Mouse (Mus musculus) mature B cell (primary cell): Measurements from ENCODE around the gene Pgm1.

Source experiments
- in situ Hi-C: fragments of 300-500 bp; cut with MboI; formaldehyde crosslinking; loops from 2 replicates; pipeline ENCODE4 v1.14.3; 2019

Pgm1 gene

GRCm38 (mm10) chr4:99957186-99957585 is 28.0 kb downstream of the Pgm1 start:
- in situ Hi-C loops: no loop called here

DNA sequence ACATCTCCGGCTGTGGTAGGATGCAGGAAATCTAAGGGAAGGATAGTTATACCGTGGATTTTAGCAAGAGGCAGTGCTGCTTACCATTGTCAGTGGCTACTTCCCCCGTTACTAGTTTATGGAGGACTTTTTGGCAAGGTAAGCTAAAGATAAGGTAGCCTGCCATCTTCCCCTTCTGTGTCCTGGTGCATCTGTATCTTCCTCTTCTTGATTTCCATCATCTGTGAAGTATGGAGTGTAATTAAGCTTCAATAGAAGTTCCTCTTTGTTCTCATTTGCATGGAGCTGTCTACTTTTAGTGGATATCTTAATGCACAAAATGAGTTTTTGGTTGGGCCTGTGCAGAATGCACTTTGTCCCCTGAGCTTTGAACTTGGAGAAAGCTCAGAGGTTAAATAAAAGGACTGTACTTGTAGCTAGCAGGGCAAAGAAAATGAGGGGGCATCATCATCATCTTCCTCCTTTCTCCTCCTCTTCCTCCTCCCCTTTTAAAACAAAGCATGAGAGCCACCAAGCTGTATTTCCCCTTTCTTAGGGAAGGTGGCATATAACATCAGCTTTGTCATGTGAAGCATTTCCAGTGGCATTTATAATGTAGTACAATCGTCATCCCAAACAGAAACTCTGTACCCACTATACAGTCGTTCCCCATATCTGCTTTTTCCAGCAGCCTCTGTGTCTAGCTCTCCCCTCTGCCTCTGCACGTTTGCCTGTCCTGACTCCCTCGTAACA is 29.0 kb downstream of the Pgm1 start:
- in situ Hi-C loops: no loop called here

- in situ Hi-C loops: no loop called here
These were observed 30.1 kb downstream of the Pgm1 start for GRCm38 (mm10) chr4:99959308-99959707.

GRCm38 (mm10) chr4:99966555-99966954 is 37.3 kb downstream of the Pgm1 start:
- in situ Hi-C loops: no loop called here

DNA sequence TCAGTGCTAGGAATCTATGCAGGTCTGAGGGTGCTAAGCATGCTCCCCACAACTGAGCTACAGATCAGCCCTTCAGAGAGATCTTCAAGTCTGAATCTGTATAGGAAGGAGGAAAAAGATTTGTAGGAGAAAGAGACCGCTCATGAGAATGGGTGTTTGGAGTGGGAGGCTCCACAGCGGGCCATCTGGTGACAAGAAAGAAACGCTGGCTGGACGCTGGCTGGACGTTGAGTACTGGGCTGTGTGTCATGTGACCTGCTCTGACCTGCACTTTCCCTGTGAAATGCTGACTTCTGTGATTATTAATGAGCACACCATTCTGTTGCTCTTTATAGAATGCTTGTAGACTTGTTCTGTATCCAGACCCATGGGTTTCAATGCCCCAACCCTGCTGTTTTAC is 40.1 kb downstream of the Pgm1 start:
- in situ Hi-C loops: no loop called here

GRCm38 (mm10) chr4:99970097-99970496 is 40.9 kb downstream of the Pgm1 start:
- in situ Hi-C loops: no loop called here

GRCm38 (mm10) chr4:99972886-99973285 is 43.7 kb downstream of the Pgm1 start:
- in situ Hi-C loops: no loop called here

GRCm38 (mm10) chr4:99973931-99974330 is 44.7 kb downstream of the Pgm1 start:
- in situ Hi-C loops: no loop called here

DNA sequence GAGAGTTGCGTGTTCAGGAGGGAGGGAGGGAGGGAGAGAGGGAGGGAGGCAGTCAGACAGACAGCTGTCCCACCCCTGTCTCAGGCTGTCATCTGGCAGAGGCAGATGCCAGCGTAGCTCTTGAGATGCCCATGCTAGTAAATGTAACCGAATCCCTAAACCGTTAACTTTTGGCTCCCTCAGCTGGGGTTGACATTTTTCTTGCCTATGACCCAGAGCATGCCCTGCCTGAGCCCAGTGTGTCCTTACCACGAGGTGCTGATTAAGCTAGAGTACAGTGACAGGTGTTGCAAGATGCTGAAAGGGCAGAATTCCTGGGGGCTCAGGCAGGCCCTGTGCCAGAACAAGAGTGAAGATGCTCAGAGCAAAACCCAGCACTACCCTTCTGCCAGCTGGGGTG is 45.2 kb downstream of the Pgm1 start:
- in situ Hi-C loops: no loop called here

DNA sequence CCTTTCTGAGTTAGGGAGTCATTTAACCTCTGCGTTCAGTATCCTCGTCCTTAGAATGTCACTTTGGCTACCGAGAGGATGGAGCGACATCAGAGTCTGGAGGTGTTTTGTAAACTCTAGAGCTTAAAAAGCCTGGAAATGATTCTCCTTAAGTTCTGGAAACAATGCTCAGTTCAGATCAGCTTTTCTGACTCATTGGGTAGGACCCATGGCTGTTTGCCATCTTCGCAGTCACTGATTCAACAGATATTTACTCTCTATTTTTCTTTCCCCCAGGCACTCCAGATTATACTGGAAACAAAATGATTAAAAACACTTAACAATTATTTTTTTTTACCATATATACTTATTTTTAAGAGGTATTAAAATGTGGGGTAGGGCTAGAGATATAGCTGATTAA is 50.1 kb downstream of the Pgm1 start:
- in situ Hi-C loops: no loop called here

DNA sequence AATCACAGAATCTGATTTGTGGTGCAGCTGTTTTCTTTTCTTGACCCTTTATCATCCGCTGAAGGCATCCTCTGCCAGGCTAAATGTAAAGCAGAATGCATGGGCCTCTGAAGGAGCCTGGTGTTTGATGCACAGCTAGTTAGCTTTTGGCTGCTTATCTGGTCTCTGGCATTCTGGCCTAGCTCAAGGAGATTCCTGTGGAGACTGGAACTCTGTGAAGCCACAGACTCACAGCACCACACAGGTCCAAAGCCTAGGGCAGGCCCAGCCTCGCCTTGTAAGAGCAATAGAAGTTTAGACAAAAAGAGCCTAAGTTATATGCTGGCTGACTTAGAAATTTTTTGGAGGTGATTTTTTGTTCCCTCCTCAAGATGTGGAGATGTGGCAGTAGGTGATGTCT is 52.0 kb downstream of the Pgm1 start:
- in situ Hi-C loops: no loop called here

DNA sequence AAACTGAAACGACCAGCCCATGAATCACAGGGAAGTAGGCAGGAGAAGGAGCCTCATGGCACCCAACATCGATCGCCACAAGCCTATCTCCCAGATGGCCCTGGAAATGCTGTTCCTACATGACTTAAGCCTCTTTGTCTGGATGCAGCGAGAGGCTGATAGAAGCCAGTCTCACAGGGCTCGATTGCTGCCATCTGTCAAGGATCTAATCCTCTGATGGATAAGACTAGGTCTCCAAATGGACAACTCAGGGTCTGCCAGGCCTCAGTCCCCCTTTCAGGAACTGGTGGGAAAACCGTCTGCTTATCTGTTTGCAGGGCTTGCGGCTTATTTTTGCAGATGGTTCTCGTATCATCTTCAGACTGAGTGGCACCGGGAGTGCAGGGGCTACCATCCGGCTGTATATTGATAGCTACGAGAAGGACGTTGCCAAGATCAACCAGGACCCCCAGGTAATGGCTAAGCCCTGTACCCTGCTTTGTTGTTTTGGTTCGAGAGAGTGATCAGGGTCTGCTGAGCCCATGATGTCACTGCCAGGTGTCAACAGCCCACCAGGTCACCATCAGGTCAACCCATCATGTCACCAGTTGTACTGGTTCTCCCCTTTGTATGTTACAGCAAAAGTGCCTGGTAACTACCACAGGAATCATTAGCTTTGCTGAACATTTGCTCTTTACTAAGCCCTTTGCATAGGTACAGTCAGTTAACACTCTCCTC is 54.6 kb downstream of the Pgm1 start:
- in situ Hi-C loops: no loop called here

- in situ Hi-C loops: no loop called here
These were observed 55.1 kb downstream of the Pgm1 start for GRCm38 (mm10) chr4:99984369-99984752.

- in situ Hi-C loops: no loop called here
These were observed 55.9 kb downstream of the Pgm1 start for GRCm38 (mm10) chr4:99985086-99985485.

DNA sequence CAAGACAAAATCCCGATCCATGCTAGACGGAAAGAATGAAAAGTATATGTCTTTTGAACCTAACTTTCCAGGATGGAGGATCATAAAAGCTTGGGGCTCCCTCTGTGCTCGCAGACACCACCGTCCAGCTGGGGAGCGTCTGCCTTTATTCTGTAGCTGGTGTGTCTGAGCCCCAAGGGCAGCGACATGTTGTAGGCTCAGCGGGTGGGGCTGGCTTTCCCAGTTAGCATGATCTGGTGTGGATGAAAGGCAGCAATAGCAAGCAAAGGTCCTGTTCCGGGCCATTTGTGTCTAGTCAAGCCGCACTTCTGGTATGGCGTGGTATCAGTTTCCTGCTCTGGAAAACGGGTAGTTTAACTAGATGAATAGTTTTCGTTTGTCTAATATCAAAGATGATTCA is 56.4 kb downstream of the Pgm1 start:
- in situ Hi-C loops: no loop called here

GRCm38 (mm10) chr4:99986609-99987008 is 57.4 kb downstream of the Pgm1 start:
- in situ Hi-C loops: no loop called here

- in situ Hi-C loops: no loop called here
These were observed 59.6 kb downstream of the Pgm1 start for GRCm38 (mm10) chr4:99988771-99989170.

- in situ Hi-C loops: no loop called here
These were observed 71.8 kb downstream of the Pgm1 start for GRCm38 (mm10) chr4:100000971-100001370.

DNA sequence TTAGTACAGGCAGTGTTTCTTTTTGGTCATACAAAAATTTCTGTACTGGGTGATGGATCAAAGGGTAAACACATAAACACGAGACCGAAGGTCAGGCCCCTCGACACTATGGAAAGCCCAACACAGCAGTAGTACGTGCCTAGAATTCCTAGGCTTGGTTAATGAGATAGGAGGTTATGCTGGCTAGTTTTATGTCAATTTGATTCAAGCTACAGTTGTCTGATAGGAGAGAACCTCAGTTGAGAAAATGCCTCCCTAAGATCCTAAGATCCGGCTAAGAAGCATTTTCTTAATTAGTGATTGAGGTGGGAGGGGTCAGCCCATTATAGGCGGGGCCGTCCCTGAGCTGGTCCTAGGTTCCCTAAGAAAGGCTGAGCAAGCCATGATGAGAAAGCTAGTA is 72.6 kb downstream of the Pgm1 start:
- in situ Hi-C loops: no loop called here

DNA sequence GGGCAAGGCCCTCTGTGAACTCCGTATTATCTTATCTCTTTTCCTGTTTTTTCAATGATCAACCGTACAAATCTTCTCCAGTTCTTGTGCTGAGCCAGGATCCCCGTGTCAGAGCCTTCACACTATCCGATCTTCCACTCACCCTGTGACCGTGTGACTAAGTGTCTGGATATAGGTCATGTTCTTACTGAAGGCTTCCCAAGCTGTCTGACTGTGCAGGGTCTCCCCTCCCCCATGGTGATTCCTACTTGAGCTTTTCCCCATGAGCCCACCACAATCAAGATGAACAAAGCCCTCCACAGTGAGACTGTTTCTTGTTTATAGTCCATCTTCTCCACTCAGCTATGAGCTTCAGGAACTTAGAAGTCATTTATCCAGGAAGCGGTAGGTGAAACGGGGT is 78.5 kb downstream of the Pgm1 start:
- in situ Hi-C loops: no loop called here

DNA sequence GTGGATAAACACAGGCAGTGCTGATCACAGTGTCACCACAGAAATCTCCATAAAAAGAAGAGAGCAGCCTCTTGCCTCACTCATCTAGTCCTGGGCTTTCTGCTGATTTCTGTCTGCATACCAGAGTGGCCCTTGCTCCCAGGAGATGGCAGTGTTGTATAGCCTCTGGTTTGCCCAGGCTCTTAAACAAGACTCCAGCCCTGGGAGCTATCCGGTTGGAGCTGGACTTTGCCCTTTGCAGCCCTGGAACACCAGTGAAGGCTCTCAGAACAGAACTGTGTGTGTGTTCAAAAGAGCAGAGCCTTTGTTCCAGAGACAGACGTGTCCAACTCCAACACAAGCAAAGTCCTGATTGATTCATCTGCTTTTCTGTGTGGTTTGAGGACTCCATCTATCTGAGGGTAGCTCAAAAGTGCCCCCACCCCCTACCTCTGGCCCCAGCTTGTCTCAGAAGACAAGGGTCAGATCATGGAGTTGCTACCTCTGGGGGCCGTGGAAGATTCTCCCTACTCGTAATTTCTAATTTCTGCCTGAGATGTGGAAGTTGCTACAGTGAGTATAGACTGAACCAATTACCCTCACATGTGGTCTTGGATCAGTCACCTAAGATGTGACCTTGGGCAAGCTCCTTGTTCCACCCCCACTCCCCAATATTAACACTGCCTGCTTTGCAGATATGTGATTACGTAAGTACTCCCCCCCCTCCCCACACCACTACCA is 79.3 kb downstream of the Pgm1 start:
- in situ Hi-C loops: no loop called here

- in situ Hi-C loops: no loop called here
These were observed 80.0 kb downstream of the Pgm1 start for GRCm38 (mm10) chr4:100009211-100009678.

DNA sequence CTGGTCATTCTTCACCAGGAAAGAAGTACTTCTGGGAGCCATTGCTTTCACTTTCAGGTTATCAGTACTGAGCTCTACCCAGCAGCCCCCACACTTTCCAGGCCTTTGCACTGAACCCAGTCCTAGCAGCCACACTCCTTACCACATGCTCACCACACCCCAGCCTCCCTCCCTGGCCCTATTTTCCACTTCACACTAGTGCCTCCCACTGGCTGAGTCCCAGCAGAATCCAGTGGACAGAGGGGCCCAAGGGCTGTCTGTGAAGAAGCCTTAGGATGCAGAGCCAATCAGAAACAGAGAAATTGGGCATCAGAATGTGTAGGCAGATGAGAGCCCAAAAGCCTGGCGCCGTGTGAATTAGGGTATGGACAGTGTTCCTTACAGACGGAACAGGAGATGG is 81.7 kb downstream of the Pgm1 start:
- in situ Hi-C loops: no loop called here
